In genomic region chr8:107437711-107438110, GRCm38 (mm10) we compare ENCODE assay signal across 9 mouse cellular contexts. TPM values are rescaled to one million over a fixed set of nuclear protein-coding genes. Genes with fewer than 3 reads are reported as not detected.
DNase-seq lines count a peak whose midpoint lies in the region; ATAC-seq and TF ChIP-seq lines count a peak whose summit lies in the region.
"Had no signal": no experiment of that assay in that cellular context is flagged by ENCODE, and none has a peak within 500 bp of the region (broad histone marks: within the 10 kb centered on the region; RNA-seq: fewer than 3 reads in every experiment).

No protein-coding gene starts in this region.

- no peak for DNase-seq in limb, embryonic 10.5 days (ENCODE audit: low spot score)
- DNase-seq in kidney, postnatal 14 days, result peak; percentile 69
- no peak for DNase-seq in lung, postnatal 4 days
- no peak for DNase-seq in cerebellum, adult 18-20 months
- DNase-seq: cerebellum, adult 9-11 months had no signal

- no peak for TF ChIP-seq POLR2A in myocyte (IDR thresholded peaks at IDR 0.05; ENCODE audit: insufficient read length, low read depth)

- H3K9me3 ChIP-seq in limb, embryonic 12.5 days, result no peaks in the 10 kb centered on the region
- no peaks in the 10 kb centered on the region for H3K9me3 ChIP-seq in limb, embryonic 10.5 days (replicated peaks)
- H3K9me3 ChIP-seq in forebrain, embryonic 15.5 days, result no peaks in the 10 kb centered on the region

- peaks cover 6% of the 10 kb centered on the region; the same call in 1 of the 2 replicates for H3K36me3 ChIP-seq in limb, embryonic 12.5 days
- peaks cover 13% of the 10 kb centered on the region for H3K36me3 ChIP-seq in limb, embryonic 10.5 days
- no peaks in the 10 kb centered on the region for H3K36me3 ChIP-seq in myocyte (ENCODE audit: control insufficient read depth, insufficient read depth)
- H3K36me3 ChIP-seq in forebrain, embryonic 15.5 days, result no peaks in the 10 kb centered on the region

- H3K4me3 ChIP-seq in limb, embryonic 12.5 days (replicated peaks), result no peak overlapping the region; the same call in 1 of the 2 replicates
- H3K4me3 ChIP-seq in limb, embryonic 10.5 days, result no peak overlapping the region
- H3K4me3 ChIP-seq in myocyte, result peak overlapping the region; percentile 65
- no peak overlapping the region for H3K4me3 ChIP-seq in forebrain, embryonic 15.5 days

- WGBS in limb, embryonic 12.5 days, result 71% methylated on average over 2 of the region's 2 CpGs
- WGBS in limb, embryonic 10.5 days, result 56% methylated on average over 2 of the region's 2 CpGs
- WGBS in forebrain, embryonic 15.5 days, result 77% methylated on average over 2 of the region's 2 CpGs

- H3ac ChIP-seq in myocyte (ENCODE audit: control insufficient read depth, insufficient read length), result no peak overlapping the region

- peaks cover 15% of the 10 kb centered on the region for H3K4me1 ChIP-seq in limb, embryonic 12.5 days (replicated peaks)
- peaks cover 18% of the 10 kb centered on the region for H3K4me1 ChIP-seq in limb, embryonic 10.5 days
- H3K4me1 ChIP-seq in forebrain, embryonic 15.5 days, result peaks cover 12% of the 10 kb centered on the region

- H3K27me3 ChIP-seq in limb, embryonic 12.5 days, result no peaks in the 10 kb centered on the region
- no peaks in the 10 kb centered on the region for H3K27me3 ChIP-seq in limb, embryonic 10.5 days (ENCODE audit: low read depth, poor library complexity, severe bottlenecking)
- no peaks in the 10 kb centered on the region for H3K27me3 ChIP-seq in myocyte (ENCODE audit: control insufficient read depth, insufficient read depth, insufficient read length)
- H3K27me3 ChIP-seq in forebrain, embryonic 15.5 days, result no peaks in the 10 kb centered on the region

- no peak for ATAC-seq in limb, embryonic 12.5 days (ENCODE audit: insufficient number of reproducible peaks, insufficient read depth, low FRiP score, low TSS enrichment, low read depth)
- peak; percentile 11; the same call in 1 of the 2 replicates for ATAC-seq in erythroblast, adult 5-6 weeks (replicated peaks; ENCODE audit: low FRiP score, poor library complexity, severe bottlenecking)
- no peak for ATAC-seq in forebrain, embryonic 15.5 days (replicated peaks)

- H3K9ac ChIP-seq in limb, embryonic 12.5 days (replicated peaks), result no peak overlapping the region
- H3K9ac ChIP-seq in forebrain, embryonic 15.5 days (replicated peaks), result no peak overlapping the region

- H3K79me2 ChIP-seq in myocyte (ENCODE audit: control insufficient read depth, insufficient read depth), result peaks cover 6% of the 10 kb centered on the region

- H3K4me2 ChIP-seq in limb, embryonic 12.5 days, result peak overlapping the region; percentile 59; the same call in 1 of the 2 replicates
- peak overlapping the region; percentile 83 for H3K4me2 ChIP-seq in myocyte (ENCODE audit: low read depth)
- H3K4me2 ChIP-seq in forebrain, embryonic 15.5 days (replicated peaks), result no peak overlapping the region

- H3K27ac ChIP-seq in limb, embryonic 12.5 days, result no peak overlapping the region
- no peak overlapping the region for H3K27ac ChIP-seq in limb, embryonic 10.5 days
- no peak overlapping the region for H3K27ac ChIP-seq in forebrain, embryonic 15.5 days (replicated peaks)

TF ChIP-seq in myocyte, 11 proteins besides CTCF, POLR2A, EP300 and RAD21:
- TF ChIP-seq MYOD1 (IDR thresholded peaks at IDR 0.05; ENCODE audit: control insufficient read depth in 1 of 3, insufficient read length in 2 of 3, low read depth in 2 of 3) (no peak), MYOG (IDR thresholded peaks at IDR 0.05; ENCODE audit: control insufficient read depth in 1 of 3, insufficient read depth in 1 of 3, insufficient read length in 2 of 3, low read depth in 2 of 3) (no peak), USF1 (IDR thresholded peaks at IDR 0.05; ENCODE audit: low read depth) (no peak), REST (IDR thresholded peaks at IDR 0.05; ENCODE audit: insufficient read depth, insufficient read length) (no peak)

RNA-seq across cellular contexts. Expression of gene Wwp2, which starts 1.5 kb away (rescaled TPM):
- polyA plus RNA-seq in limb, embryonic 12.5 days (2016; fragmentation: Nextera tagmentation; extraction: Ambion mirVana), result 277 and 286 TPM in 2 replicates
- polyA plus RNA-seq in limb, embryonic 10.5 days (2016; fragmentation: Nextera tagmentation; extraction: Ambion mirVana), result 55.9 and 116 TPM in 2 replicates
- total RNA-seq in erythroblast, adult 5-6 weeks (2015; ENCODE audit: low replicate concordance), result 114 and 130 TPM in 2 replicates
- total RNA-seq in erythroblast, adult 5-6 weeks (2017; ENCODE audit: low replicate concordance), result 192 and 196 TPM in 2 replicates
- 59.8 TPM for polyA plus RNA-seq in myocyte (2012; fragmentation: generic; extraction: Trizol)
- polyA plus RNA-seq in forebrain, embryonic 15.5 days (2015; fragmentation: Nextera tagmentation; extraction: Ambion mirVana), result 39.4 and 41.5 TPM in 2 replicates

RNA-seq across cellular contexts. Expression of gene Nob1, which starts 12.9 kb away (rescaled TPM):
- 102 and 103 TPM in 2 replicates for polyA plus RNA-seq in limb, embryonic 12.5 days (2016; fragmentation: Nextera tagmentation; extraction: Ambion mirVana)
- polyA plus RNA-seq in limb, embryonic 10.5 days (2016; fragmentation: Nextera tagmentation; extraction: Ambion mirVana), result 110 and 113 TPM in 2 replicates
- 6.5 and 8.2 TPM in 2 replicates for total RNA-seq in erythroblast, adult 5-6 weeks (2015; ENCODE audit: low replicate concordance)
- total RNA-seq in erythroblast, adult 5-6 weeks (2017; ENCODE audit: low replicate concordance), result 2.0 and 6.4 TPM in 2 replicates
- polyA plus RNA-seq in myocyte (2012; fragmentation: generic; extraction: Trizol), result 61.4 TPM
- 79.6 and 85.8 TPM in 2 replicates for polyA plus RNA-seq in forebrain, embryonic 15.5 days (2015; fragmentation: Nextera tagmentation; extraction: Ambion mirVana)

RNA-seq across cellular contexts. Expression of gene Nqo1, which starts 34.7 kb away (rescaled TPM):
- polyA plus RNA-seq in limb, embryonic 12.5 days (2016; fragmentation: Nextera tagmentation; extraction: Ambion mirVana), result 16.7 and 19.6 TPM in 2 replicates
- 12.6 and 20.4 TPM in 2 replicates for polyA plus RNA-seq in limb, embryonic 10.5 days (2016; fragmentation: Nextera tagmentation; extraction: Ambion mirVana)
- total RNA-seq in erythroblast, adult 5-6 weeks (2015; ENCODE audit: low replicate concordance), result 10.2 and 15.0 TPM in 2 replicates
- 10.7 and 17.1 TPM in 2 replicates for total RNA-seq in erythroblast, adult 5-6 weeks (2017; ENCODE audit: low replicate concordance)
- 11.6 TPM for polyA plus RNA-seq in myocyte (2012; fragmentation: generic; extraction: Trizol)
- 3.9 and 4.0 TPM in 2 replicates for polyA plus RNA-seq in forebrain, embryonic 15.5 days (2015; fragmentation: Nextera tagmentation; extraction: Ambion mirVana)
